Mouse (Mus musculus) small intestine, adult 2 months (tissue): Measurements from ENCODE around the gene Tescl. TPM values are rescaled to one million over a fixed set of nuclear protein-coding genes. Genes with fewer than 3 reads are reported as not detected.

Source experiments
- H3K27ac ChIP-seq: fragments of 200-500 bp; 2 replicates; pipeline ENCODE4 v1.5.1; 2012; ENCODE audit warnings: low read depth, low read length, control low read depth, inconsistent platforms; ENCODE audit not compliant: insufficient read depth
- H3K27me3 ChIP-seq: fragments of 200-500 bp; 2 replicates; pipeline ENCODE4 v1.6.1; 2012; ENCODE audit warnings: mild to moderate bottlenecking, moderate library complexity, low read length, inconsistent platforms; ENCODE audit not compliant: control insufficient read depth, insufficient read depth
- H3K36me3 ChIP-seq: fragments of 200-500 bp; 2 replicates; pipeline ENCODE4 v1.6.1; 2012; ENCODE audit warnings: mild to moderate bottlenecking, low read length, control low read depth, inconsistent platforms; ENCODE audit not compliant: control insufficient read depth, insufficient read depth
- H3K4me1 ChIP-seq: fragments of 200-500 bp; 2 replicates; pipeline ENCODE4 v1.6.1; 2012; ENCODE audit warnings: low read length, inconsistent platforms, mixed read lengths; ENCODE audit not compliant: control insufficient read depth, insufficient read depth, insufficient read length
- H3K4me3 ChIP-seq: fragments of 200-500 bp; 2 replicates; pipeline ENCODE4 v1.5.1; 2012; ENCODE audit warnings: low read depth, mild to moderate bottlenecking, control low read depth, inconsistent platforms, low read length, moderate library complexity
- CTCF ChIP-seq: fragments of 200-500 bp; IDR thresholded peaks from 2 replicates; pipeline ENCODE4 v1.5.1; 2012; ENCODE audit warnings: low read depth, mild to moderate bottlenecking, control low read depth, inconsistent platforms, low read length, moderate library complexity, mixed read lengths; ENCODE audit not compliant: insufficient replicate concordance, insufficient read length; ENCODE audit errors: extremely low read depth
- POLR2A ChIP-seq: fragments of 200-500 bp; IDR thresholded peaks from 2 replicates; pipeline ENCODE4 v1.6.1; 2012; ENCODE audit warnings: low read depth, mild to moderate bottlenecking, control low read depth, inconsistent platforms, low read length, moderate library complexity
- WGBS: fragments of 180-500 bp; shearing (Covaris S2); methylation state at CpG from one replicate; pipeline ENCODE4 v1.1.7; 2018; 5-methylcytosine and 5-hydroxymethylcytosine counted together
- polyA plus RNA-seq: library from polyadenylated mRNA; depleted of rRNA; stranded (reverse); fragments of >200 nt; gene quantifications from 2 replicates; pipeline ENCODE4 v1.2.3, GENCODE M21; 2012

Tescl gene
- polyA plus RNA-seq, 1 experiment = 0.15 TPM

DNA sequence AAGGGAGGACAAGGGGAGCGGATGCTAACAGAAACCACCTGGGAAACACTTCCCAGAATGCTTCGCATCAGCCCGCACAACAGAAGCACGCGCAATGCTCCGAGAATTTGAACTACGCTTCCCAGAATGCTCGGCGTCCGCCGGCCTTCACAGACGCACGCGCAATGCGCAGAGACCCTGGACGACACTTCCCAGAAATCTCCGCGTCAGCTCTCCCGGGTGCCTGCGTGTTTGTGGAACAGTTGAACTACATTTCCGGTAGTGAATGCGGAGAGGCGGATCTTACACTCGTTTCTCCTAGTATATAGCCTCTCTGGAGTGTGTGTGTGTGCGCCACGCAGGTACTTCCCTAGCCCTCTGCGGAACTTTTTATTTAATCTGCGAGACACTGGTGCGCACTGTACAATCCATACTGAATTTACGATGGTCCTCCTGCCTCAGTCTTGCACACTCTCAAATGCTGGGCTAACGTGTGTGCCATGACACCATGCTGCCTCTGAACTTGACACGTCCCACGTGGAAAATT lies 17.1 kb downstream of the Tescl start, which contains the start of gene Zfp94:
TSS of gene Zfp94 (minus strand) at position 100 of the 526 bp plus-strand sequence.
- TF ChIP-seq POLR2A = peak; percentile 68; the same call in 1 of the 2 replicates
- TF ChIP-seq CTCF = no peak
- Histone ChIP-seq H3K4me3 (peak within 1 kb of the TSS; percentile 72), H3K27me3 (no peaks in the 10 kb centered on the region), H3K4me1 (peaks cover 7% of the 10 kb centered on the region; the same call in 1 of the 2 replicates), H3K36me3 (no peaks in the 10 kb centered on the region; the same call in 1 of the 2 replicates), H3K27ac (peak within 1 kb of the TSS; percentile 61)
- WGBS = under 1% methylated on average over 33 of the region's 33 CpGs

DNA sequence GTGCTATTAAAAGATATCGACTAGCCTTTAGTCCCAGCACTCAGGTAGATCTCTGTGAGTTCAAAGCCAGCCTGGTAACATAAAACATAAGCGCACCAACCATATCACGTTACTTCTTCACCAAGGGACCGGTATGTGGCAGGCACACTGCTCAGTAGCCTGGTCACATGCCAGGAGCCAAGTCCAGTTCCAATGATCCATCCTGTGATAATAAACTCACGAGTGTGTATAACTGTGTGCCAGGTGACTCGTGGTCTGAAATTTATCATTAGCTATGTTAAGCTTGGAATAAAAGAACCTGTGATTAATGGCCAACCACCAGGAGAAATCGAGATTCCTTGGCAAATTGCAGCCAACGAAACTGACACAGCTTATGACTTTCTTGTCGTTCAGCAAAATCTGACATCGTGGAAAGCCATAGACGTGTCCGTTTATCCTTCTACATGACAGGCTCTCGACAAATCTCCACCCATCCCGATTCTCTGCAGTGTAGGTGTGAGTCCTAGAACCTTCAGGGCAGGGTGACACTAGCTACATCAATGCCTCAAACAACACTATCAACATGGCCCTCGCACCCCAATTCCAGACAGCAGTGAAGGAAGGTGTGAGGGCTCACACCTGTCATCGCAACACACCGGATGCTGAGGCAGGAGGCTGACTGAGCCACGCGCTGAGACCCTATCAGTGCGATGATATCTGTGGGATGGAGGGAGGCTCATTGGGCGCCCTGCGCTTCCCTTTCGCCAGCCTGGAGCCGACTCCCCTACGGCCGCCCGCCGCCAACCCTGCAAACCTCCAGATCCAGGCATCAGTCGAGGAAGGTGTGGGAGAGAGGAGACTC lies 17.8 kb downstream of the Tescl start:
- Histone ChIP-seq H3K4me1 (peaks cover 7% of the 10 kb centered on the region; the same call in 1 of the 2 replicates), H3K27me3 (no peaks in the 10 kb centered on the region), H3K36me3 (peaks cover 3% of the 10 kb centered on the region; the same call in 1 of the 2 replicates), H3K27ac (no peak overlapping the region), H3K4me3 (peak overlapping the region; percentile 72)
- WGBS = 19% methylated on average over 29 of the region's 29 CpGs
- TF ChIP-seq CTCF = no peak
- TF ChIP-seq POLR2A = no peak

DNA sequence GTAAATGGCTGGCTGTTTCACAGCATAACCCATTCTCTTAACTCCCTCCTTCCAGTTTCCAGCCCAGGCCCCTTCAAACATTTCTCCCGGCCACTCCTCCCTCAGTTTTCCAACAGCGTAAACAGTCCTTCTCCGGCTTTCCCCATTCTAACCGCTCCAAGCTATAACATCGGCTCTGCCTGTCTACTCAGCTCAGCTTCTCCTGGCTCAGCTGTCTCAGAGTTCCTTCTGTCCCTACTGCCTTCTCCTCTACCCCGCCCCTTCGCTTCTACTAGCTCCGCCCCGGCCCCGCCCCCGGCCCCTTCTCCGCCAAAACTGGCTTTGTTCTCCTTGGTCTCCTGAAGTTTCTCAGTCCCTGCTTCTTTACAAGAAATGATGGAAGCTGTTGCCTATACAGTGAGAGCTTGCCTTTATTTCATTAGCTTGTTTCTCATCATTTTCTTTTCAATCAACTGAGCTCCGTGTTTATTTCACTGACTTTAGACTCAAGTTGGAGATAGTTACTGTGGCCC lies 32.9 kb downstream of the Tescl start, which contains the start of gene Zfp61:
TSS of gene Zfp61 (minus strand) at position 462 of the 512 bp plus-strand sequence.
- H3K27me3 ChIP-seq = no peaks in the 10 kb centered on the region
- H3K27ac ChIP-seq = no peak within 1 kb of the TSS
- H3K4me3 ChIP-seq = peak within 1 kb of the TSS; percentile 2; the same call in 1 of the 2 replicates
- TF ChIP-seq CTCF (no peak), POLR2A (peak; percentile 20; the same call in 1 of the 2 replicates)
- WGBS = 2% methylated on average over 13 of the region's 13 CpGs
- H3K36me3 ChIP-seq = peaks cover 3% of the 10 kb centered on the region
- H3K4me1 ChIP-seq = peaks cover 4% of the 10 kb centered on the region; the same call in 1 of the 2 replicates

DNA sequence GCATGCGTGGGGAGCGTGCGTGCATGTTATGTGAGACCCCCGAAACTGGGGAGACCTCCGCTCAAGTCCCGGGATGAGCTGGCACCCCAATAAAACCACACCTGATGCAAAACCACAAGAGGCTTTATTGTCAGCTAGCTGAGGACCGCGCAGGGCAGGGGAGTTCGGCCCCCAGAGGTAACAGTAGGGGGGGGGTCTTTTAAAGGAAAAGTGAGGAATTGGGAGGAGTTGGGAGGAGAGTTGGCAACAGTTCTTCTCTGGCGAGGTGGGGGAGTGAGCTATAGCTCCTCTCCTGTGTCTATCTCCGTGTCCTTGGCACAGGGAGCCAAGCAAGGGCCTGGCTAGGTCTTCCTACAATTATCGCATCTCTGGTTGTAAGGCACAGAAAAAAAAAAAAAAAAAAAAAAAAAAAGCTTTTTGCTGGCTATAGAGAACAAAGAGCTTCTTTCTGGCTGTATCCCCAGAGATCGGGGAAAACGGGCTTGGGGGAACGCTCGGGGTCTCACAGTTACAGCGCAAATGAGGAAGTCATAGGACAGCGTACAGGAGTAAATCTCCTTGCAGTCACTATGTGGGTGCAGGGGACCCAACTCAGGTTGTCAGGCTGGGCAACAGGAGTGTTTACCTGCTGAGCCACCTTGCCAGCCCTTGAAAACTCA lies 33.8 kb downstream of the Tescl start:
- TF ChIP-seq CTCF (no peak), POLR2A (no peak)
- WGBS = 6% methylated on average over 18 of the region's 18 CpGs
- peak overlapping the region; percentile 30 for H3K4me3 ChIP-seq

DNA sequence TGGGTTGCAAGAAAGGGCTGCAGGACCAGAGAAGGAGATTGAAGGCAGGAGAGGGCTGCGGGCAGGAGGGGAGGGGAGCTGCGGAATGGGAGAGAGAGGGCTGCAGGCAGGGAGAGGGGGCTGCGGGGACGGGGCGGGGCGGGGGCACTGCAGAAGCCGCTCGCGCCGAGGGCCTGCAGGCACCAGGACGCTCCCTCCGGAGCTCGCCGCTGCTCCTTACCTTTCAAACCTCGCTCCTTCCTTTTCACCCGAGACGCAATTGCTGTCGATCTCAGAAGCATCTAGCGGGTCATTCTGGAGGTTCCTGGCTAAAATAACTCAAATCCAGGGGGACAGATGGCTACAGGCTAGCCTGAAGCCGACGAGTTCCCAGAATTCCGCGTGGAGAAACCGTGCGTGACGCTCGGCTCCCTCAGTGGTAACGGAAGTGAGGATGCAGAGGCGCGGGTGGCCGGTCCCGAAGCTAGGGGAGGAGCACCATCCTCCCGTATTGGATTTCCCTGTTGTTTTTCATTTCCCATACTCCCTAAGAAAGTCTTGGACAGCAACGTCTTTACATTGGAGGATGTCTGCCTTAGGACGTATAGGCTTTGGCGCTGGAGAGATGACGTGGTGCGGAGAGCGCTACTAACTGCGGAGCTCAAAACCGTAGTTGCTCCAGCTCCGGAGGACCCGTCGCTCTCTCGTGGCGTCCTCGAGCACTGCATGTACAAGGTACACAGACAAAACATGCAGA lies 34.6 kb downstream of the Tescl start:
- WGBS = under 1% methylated on average over 43 of the region's 47 CpGs
- TF ChIP-seq POLR2A = no peak
- peak; percentile 40; the same call in 1 of the 2 replicates for TF ChIP-seq CTCF
- Histone ChIP-seq H3K4me3 (peak overlapping the region; percentile 98), H3K27me3 (no peaks in the 10 kb centered on the region), H3K36me3 (peaks cover 5% of the 10 kb centered on the region), H3K27ac (no peak overlapping the region), H3K4me1 (peaks cover 4% of the 10 kb centered on the region; the same call in 1 of the 2 replicates)

More for the DNA sequence above, 33.8 kb downstream of the Tescl start:
- peaks cover 4% of the 10 kb centered on the region; the same call in 1 of the 2 replicates for H3K4me1 ChIP-seq
- peaks cover 5% of the 10 kb centered on the region for H3K36me3 ChIP-seq
- H3K27me3 ChIP-seq = no peaks in the 10 kb centered on the region
- no peak overlapping the region for H3K27ac ChIP-seq

DNA sequence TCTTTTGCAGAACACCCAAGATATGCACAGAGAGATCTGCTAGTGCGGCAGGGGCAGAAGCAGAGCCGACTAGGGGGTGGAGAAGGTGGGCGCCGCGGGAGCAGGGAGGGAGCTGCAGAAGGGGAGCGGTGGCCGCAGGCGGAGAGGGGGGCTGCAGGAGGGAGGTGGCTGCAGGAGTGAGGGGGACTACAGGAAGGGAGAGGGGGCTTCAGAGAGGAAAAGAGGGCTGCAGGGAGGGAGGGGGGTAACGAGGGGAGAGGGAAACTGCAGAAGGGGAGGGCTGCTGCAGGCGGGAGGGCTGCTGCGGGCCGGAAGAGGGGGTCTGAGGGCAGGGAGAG lies 35.1 kb downstream of the Tescl start:
- WGBS = 11% methylated on average over 12 of the region's 12 CpGs
- Histone ChIP-seq H3K27ac (no peak overlapping the region), H3K27me3 (no peaks in the 10 kb centered on the region), H3K4me3 (peak overlapping the region; percentile 98), H3K4me1 (peaks cover 4% of the 10 kb centered on the region; the same call in 1 of the 2 replicates), H3K36me3 (peaks cover 5% of the 10 kb centered on the region)
- TF ChIP-seq CTCF (no peak), POLR2A (no peak)
